Mouse (Mus musculus) spleen, postnatal 4 days (tissue): Measurements from ENCODE around the gene Tmem177.

Experiments used
- DNase-seq, 2 experiments: peaks; one replicate each; pipeline ENCODE4 v3.0.0; 2022; ENCODE audit warnings: low spot score in 2 of 2

Tmem177 gene

DNA sequence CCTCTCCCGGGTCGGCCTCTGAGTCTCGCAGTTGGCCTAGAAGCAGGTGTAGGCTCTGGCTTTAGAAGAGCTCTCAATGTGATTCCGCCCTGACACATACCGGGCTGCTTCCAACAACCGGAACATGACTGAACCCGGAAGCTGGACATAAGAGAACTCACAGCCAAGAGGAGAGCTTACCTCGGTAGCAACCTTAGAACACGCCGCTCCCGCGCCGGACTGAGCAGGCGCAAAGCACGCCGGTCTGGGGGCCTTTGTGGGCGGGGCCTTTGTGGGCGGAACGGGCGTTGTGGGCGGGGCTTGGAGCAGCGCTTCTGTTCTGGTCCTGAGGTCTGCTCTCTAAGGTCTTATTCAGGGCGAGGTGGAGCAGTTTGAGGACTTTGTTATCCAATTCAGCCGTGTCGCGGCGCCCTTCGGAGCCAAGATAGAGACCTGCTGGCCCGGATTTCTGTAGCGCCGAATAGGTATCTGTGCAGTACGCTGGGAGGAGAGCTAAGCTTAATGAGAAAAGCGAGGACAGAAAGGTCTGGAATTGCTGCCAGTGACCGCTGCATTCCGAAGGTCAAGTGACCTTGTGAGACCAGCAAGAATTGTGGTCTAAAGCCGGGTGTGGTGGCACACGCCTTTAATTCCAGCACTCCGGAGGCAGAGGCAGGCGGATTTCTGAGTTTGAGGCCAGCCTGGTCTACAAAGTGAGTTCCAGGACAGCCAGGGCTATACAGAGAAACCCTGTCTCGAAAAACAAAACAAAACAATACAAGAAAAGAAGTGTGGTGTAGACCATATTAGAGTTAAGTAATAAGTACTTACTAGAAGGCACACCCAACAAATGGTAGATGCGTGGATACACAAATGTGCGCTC, at the start of gene Tmem177:
Gene Tmem177, minus strand, starts transcription at position 256 of the 862 bp plus-strand sequence.
- DNase-seq: peak; percentile 98 to 99

DNA sequence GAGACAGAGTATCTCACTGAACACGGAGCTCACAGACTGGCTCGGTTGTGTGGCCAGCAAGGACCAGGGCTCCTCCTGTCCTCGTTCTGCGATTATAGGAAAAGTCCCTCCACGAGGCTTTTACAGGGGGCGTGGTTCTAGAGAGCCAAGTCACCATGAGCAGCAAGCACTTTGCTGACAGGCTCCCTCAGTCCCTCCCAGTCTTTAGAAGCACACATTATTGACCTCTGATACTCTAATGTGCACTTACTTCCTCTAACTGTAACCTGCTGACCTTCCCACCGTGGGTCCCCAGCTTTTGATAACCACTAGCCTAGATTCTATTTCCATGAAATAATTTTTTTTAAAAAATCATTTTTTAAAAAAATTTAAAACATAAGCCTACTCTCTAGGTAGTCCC, 46.9 kb upstream of the Tmem177 start:
- no peak for DNase-seq

DNA sequence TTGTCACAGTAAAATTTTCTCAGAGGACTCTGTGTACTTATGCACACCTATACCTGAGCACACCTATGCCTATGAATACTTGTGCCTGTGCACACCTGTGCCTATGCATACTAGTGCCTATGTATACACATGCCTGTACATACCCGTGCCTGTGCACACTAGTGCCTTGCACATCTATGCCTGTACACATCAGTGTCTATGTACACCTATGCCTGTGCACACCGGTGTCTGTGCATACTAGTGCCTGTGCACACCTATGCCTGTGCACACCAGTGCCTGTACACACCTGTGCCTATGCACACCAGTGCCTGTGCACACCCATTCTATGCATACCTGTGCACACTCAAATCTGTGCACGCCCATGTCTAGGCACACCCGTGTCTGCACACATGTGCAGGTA, 46.5 kb upstream of the Tmem177 start:
- DNase-seq: no peak

DNA sequence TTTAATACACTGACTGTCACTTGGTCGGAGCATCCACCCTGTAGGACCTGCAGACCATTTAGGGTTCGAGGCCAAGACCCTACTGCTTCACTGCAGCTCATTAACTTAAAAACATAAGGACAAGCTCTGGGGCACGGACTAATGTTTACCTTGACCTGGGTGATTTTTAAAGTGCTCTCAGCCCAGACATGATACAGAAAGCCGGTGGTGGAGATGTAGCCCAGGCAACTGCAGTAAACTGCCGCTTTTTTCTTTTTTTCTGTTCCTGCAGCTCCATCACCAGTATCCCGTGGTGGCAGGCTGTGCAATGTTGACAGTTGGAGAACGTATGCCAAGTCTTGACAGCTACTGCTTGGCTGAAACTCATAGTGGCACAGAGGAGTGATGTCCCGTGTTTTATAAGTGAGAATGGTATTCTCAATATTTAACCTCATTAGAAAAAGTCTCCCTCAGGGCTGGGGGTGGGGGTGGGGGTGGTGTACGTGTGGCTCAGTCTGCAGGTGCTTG, 44.8 kb upstream of the Tmem177 start:
- DNase-seq: no peak

DNA sequence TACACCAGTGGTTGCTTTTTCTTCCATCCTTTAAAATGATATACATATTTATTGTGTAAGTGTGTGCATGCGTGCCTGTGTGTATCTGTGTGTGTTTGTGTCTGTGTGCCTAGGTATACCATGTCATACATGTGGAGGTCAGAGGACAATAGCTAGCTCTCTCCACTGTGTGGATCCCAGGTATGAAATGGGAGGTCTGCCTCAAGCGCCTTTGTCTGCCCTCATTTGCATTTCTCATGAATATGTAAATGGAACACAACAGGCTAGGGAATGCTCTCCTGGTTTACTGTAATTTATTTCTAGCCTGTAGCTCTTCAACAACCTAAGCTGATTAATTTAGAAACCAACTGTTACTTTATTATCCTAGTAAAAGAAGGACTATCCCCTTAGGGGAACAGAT, 41.7 kb upstream of the Tmem177 start:
- no peak for DNase-seq

DNA sequence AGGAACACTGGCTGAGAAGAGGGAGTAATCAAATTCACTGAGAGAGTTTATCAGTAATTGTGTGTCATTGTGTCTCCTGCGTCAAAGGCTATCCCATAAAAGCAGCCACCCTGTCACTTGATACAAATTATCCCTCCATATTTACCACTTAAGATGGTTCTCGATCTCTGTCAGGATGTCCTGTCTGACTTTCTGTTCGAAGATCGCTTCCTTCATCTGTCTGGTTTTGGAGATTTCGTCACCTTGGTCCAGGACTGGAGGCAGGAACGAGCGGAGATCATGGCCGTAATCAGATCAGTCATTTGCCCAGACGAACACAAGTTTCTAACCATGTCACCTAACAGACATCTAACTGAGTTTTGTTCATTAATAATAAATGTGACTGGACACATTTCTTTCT, 40.4 kb upstream of the Tmem177 start:
- DNase-seq: no peak

DNA sequence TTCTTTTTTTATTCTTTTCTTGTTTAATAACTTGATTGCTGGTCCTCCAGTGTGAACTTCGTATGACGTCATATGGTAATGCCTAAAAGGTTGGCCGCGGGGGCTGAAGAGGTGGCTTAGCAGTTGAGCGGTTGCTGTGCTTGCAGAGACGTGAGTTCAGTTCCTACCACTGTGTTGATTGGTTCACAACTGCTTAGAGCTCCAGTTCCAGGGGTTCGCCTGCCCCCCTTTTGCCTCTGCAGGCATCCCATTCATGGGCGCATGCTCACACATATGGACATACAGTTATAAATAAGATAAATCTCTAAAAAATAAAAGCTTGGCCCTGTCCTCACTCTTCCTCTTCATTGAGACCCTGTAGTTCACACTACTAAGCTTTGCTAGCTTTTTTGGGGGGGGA, 37.1 kb upstream of the Tmem177 start:
- no peak for DNase-seq

DNA sequence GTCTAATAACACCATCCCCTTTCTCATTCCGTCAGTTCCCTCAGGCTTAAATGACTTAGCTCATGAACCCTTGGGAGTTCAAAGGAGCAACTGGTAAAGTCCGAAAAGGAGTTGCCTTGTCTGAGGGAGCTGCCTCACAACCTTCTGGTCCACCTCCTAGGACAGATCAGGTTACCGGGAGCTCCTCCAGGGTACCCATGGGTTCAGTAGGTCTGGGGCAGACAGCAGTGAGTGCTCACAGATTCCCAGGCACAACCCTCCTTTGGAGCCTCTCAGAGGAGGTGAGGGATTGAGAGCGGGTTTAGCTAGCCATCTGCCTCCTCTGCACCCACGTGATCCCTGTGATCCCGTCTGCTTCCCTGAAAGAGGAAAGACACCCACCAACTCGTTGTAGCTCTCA, 23.9 kb upstream of the Tmem177 start:
- no peak for DNase-seq

DNA sequence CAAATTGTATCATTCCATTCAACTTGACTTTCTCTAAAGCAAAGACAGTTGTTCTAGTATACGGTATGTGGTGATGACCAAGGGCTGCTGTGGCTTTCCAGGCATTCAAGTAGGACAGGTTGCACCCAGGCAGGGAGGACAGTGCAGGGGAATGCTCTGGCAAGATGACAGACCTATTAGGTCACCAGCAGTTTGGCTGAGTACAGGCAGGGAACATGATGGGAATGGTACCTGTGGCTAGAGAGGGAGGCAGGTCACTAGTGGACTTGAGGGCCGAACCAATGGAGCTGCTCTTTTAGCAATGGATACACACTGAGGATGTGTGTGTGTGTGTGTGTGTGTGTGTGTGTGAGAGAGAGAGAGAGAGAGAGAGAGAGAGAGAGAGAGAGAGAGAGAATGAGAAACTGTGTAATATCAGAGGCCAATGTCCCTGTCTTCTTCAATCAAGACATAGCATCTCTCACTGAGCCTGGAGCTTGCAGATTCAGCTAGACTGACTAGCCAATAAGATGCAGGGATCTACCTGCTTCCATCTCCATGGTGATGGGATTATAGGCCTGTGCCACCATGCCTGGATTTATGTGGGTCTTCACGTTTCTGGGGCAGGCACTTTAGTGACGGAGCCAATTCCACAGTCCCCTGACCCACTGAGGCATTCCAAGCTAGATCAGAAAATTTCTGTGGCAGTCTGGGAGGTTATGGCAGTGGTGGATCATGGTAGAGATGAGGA, 18.6 kb upstream of the Tmem177 start:
- no peak for DNase-seq

DNA sequence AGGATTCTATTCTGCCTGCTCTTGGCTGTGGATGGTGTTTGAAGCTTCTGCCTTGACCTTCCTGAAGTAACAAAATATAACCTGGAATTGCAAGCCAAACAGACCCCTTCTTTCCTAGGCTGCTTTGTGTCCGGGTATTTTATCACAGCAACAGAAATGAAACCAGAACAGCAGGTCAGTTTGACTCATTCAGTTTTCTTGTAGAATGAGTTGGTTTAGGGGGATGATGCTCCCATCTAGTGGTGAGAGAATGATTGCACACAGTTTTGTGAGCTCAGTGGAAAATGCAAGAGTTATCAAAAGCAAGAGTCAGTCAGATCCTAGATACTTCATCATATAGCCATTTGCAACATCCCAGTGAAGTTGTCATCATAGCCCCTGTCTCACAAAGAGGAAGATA, 16.7 kb upstream of the Tmem177 start:
- DNase-seq: no peak

DNA sequence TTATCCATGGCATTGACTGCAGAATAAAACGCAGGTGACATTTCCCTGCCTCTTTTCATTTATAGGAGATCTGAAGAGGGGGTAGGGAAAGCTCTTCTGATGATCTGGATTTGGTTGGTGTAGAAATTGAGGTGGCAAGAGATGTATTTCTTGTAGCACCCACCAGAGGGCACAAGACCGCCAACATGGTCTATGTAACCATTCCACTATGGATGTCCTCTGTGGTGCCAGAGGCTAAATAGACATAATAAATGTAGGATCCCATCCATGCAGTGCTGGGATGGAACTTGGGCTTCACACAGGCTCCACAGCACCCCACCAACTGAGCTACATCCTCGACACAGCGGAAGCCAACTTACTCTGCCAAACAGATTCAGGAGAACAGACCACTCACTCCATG, 6.3 kb upstream of the Tmem177 start:
- DNase-seq: no peak

DNA sequence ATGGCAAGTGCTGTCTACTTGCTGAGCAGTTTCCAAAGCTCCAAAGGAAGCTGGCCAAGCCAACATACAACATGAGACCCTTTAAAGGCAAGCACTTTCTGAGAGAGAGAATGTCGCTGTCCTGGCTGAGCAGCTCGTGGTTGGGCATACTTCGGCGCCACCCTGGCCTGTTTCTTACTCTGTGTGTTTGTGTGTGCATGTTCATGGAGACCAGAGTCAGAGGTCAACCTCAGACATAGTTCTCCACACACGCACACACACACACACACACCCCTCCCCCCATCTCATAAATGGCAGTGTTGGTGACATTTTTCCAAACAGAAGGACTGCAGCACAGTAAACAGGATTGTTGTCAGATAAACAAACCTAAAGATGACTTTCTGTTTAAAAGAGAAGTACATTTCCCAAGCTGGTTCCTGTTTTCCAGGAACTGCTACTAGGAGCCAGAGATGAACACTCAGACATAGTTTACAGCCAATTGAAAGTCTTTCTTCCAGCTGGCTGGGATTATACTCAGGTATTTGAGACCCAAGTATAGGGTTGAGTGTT, 3.9 kb upstream of the Tmem177 start:
- DNase-seq: no peak

DNA sequence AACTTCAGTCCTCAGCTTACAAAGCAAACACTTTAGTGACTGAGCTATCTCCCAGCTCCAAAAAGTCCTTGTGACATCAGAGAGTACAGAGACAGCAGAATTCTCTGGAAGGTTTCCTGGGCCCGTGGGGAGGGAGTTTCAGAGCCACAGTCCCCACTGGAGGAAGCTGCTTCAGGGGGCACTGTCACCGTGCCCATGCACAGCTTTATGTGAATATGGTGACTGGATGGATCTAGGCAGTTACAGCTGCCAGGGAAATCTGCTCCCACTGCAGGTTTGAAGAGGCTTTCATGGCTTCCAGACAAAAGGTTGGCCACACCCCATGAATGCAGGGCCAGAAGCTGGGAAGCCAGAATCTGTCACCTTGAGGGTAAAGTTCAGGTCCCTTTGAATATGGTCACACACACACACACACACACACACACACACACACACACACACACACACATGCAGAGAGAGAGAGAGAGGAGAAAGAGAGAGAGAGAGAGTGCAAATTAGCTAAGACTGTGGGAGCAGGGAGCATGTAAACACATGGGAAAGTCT, 5.7 kb downstream of the Tmem177 start:
- DNase-seq: no peak

DNA sequence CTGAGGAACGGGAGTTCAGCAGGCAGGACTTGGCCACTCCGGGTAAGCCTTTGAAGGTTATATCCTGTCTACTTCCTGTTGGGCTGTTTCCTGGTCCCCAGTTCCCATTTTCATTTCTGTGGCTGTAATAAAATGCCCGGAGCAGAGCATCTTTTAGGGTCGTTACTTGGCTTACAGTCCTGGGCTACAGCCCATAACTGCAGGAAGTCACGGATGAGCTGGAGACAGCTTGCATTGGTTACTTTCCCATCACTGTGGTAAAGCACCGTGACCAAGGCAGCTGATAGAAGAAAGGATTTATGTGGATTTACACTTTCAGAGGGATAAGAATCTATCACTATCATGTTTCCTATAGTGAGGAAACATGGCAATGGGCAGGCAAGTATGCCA, 9.8 kb downstream of the Tmem177 start:
- DNase-seq: no peak

DNA sequence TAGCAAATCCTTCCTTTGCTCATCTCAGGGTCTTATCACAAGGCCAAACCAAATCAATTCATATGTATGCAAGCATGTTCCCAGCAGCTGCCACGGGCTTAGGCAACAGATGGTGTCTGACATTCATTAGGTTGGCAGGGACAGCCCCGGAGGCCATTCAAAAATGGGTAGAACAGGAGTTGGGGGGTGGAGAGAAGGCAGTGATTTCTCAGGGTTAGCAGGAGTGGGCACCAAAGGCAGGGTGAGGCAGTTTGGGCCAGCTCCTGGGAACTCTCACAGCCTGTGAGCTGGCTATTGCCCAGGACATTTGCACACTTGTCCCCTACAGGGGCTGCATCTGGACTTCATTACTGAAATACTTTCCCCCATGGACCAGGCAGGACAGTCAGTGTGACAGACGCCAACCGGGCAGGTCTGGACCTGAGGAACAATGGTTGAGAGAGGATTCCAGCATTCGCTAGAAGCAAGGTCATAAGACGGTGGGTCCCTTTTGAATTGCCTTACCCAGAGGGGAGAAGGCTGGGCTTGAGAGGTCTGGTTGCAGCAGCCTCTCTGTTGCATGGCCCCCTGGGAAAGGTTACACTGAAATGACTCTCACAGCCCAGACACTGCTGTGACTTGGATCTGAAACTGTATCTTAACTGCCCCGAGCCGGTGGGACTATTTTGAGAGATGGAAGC, 10.3 kb downstream of the Tmem177 start:
- no peak for DNase-seq

DNA sequence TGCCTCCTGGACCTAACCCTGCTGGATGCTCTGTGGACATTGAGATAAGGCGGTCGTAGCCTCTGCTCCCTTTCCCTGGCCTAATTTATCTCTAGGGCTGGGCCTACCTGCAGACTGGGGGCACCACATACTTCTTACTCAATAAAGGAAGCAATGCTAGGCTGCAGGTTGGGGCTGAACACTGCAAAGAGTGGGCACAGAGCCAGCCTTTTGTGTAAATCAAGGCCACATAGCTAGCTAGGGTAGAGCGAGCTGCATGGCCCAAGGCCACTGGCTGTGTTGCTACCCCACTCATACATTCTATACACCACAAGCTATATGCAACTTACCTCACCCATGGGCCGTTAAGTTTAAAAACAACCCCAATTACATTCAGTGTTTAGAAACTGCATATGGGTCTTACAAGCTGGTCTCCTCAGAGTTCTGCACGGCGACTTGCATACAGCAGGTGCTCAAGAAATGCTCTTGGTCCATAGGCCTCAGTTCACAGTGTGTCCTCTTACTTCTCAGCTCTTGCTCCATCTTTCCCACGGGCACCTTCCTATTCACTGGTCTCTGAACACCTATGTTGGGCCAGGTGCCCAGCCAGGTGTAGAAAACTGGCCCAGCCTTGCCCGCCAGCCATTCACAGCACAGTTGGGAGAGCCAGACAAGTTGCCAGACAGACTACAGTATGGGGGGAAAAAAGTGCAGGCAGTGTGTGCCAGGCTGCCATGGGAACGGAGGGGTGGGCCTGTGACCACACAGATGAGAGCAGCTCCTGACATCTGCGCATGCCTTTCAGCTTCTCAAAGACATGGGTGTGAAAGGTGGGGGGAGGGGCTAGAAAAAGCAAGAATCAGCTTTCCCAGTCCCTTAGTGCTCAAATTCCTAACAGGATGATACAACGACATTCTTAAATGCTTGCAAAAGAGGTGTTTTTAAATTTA, 13.5 kb downstream of the Tmem177 start:
- DNase-seq: no peak

DNA sequence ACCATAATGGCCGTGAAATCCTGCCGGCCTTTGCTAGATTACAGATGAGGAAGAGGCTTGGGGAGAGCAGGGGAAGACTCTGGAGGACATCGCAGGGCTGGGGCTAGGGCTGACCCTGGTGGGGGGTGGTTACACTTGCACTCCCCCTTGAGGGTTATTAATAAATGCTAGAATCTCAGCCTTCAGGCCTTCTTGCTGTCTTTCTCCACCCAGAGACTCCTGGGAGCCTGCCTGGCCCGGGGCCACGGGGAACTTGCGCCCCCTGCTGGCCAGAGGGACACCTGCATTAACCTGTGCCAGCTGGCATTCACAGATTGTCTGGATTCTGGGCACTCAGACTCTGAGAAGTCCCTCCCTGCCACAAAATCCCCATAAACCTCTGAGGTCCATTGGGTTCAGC, 18.1 kb downstream of the Tmem177 start:
- DNase-seq: peak; percentile 58 to 82

DNA sequence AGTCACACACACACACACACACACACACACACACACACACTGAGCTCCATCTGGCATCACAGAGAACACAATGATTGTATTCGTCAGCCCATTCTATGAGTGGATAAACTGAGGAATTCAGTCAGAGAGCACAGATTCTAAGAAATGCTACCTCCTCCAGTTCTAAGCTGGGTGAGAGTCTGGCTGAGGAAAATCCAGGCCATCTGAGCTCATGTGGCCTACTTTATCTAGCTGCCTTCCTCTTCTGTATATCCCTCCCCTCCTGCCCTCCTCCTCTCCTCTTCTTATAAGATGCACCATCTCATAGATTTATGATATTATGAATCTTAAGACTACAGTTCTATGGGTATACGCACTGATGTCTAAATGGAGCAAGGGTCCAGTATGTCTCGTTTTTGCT, 19.4 kb downstream of the Tmem177 start:
- no peak for DNase-seq

DNA sequence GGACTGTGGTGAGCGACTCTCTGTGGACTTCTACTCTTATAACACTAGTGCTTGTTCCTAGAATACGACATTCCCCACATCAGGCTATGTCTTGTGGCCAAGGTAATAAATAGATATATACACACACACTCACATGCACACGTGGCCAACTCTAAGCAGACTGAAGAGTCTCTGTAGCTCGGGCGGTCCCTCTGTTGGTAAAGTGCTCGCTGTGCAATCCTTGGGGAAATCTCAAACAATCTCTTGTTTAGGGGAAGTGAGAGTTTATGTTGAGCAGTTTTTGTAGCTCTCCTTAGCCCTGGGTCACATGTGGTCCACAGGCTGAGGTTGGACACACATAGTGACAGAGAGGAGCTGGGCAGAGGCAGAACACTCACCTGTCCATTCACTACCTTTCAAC, 20.1 kb downstream of the Tmem177 start:
- DNase-seq: no peak

DNA sequence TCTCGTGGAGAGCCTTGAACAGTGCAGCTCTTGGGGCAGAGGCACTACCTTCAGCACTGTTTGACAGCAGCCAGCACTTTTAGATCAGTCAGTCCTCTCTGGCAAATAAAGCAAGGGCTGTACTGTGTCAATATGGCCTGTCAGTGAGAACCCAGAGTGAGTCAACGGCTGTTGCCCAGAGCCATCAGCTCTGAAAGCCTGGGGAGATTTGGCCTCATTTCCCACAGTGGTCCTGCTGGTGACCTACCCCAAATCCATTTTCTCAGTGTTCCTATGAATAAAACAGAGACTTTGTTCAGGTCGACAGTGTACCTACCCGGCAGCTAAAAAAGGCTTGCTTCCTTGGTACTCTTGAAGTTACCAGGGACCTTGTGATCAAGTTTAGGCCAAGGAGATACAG, 21.1 kb downstream of the Tmem177 start:
- DNase-seq: no peak

DNA sequence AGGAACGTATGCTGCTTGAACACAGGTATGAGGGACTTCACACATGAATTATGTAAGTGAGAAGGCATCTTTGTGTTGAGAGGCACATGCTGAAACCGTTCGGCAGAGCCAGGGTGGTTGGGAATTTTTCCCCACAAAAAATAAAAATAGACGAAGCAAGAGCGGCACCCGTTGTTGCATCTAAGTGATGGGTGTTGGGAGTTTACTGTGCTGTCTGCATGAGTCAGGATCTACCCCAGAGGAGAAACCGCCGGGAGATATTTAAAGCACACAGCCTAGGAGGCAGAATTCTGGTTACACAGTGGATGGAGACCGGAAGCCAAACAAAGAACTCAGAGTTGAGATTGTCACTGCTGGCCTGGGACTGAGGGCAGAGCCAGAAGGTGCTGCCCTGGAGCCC, 21.9 kb downstream of the Tmem177 start:
- DNase-seq: no peak
